Mouse (Mus musculus): Measurements from ENCODE around the gene Capn11. TPM values are rescaled to one million over a fixed set of nuclear protein-coding genes. Genes with fewer than 3 reads are reported as not detected.

Gene Capn11
- polyA plus RNA-seq, 1 experiment from 2014 or later: 0.33 TPM

DNA sequence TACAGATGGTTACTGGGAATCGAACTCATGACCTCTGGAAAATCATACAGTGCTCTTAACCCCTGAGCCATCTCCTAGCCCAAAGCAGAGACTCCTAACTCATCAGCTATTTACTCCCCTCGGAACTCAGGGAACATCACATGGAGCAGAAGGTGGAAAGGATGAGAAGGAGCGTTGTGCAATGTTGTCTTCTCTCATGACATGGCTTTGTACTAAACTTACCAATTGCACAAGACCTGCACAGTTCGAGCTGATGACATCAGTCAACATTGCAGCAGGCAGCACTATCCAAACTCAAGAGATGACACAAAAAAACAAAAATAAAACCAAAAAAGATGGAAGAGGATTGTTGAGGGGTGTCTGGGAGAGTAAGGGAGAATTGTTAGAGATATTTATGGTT lies 50.7 kb downstream of the Capn11 start:
- ATAC-seq (ENCODE audit: extremely low read depth, insufficient number of reproducible peaks, low FRiP score, low TSS enrichment): no peak
- Histone ChIP-seq H3K9me3 (no peaks in the 10 kb centered on the region), H3K4me3 (no peak overlapping the region), H3K4me1 (peaks cover 15% of the 10 kb centered on the region), H3K9ac (no peak overlapping the region), H3K27me3 (replicated peaks) (no peaks in the 10 kb centered on the region), H3K36me3 (no peaks in the 10 kb centered on the region), H3K4me2 (no peak overlapping the region), H3K27ac (replicated peaks) (no peak overlapping the region)
- 81% methylated on average over 4 of the region's 4 CpGs for WGBS

DNA sequence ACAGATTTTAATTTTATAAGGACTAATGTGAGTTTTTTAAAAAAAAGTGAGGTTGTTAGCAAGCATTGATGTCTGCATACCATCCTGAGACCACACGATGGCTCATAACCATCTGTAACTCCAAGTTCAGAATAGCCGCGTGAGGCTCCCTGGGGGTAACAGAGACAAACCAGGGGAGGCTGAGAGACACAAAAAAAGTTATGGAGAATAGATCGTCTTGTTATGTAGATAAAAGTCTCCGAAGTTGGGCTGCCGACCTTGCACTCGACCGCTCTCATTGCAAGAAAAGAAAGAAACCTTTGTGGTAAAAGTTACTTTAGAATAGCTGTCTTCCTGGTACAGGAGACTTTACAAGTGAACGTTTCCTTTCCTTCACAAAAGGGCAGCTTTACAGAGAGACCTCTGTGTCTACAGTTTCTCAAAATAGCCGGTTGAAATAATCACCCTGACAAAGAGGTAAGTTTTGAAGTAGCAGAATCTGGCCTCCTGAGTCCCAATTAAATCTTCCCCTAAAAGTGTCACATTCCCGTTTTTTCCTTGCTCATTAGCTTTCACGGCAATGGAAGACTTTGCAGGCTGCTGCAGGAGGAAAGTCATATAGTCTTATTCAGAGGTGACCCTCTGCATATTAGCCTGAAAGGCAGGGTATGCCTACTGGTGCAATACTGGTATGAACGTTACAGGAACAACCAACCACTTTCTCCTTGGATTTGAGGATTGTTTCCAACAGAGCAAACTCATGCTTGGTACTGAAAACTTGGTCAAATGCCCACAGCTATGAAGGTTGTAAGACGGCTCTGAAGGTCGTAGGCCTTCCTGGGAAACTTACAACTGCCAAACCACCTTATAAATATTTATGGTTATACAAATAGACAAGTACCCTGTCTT lies 51.9 kb downstream of the Capn11 start:
- peaks cover 17% of the 10 kb centered on the region for H3K4me1 ChIP-seq
- H3K4me2 ChIP-seq: no peak overlapping the region
- no peaks in the 10 kb centered on the region for H3K36me3 ChIP-seq
- H3K27ac ChIP-seq (replicated peaks): no peak overlapping the region
- no peak overlapping the region for H3K4me3 ChIP-seq
- H3K9ac ChIP-seq: no peak overlapping the region
- 77% methylated on average over 15 of the region's 15 CpGs for WGBS
- H3K27me3 ChIP-seq (replicated peaks): peaks cover 2% of the 10 kb centered on the region; the same call in 1 of the 2 replicates
- ATAC-seq (ENCODE audit: extremely low read depth, insufficient number of reproducible peaks, low FRiP score, low TSS enrichment): no peak
- no peaks in the 10 kb centered on the region for H3K9me3 ChIP-seq

DNA sequence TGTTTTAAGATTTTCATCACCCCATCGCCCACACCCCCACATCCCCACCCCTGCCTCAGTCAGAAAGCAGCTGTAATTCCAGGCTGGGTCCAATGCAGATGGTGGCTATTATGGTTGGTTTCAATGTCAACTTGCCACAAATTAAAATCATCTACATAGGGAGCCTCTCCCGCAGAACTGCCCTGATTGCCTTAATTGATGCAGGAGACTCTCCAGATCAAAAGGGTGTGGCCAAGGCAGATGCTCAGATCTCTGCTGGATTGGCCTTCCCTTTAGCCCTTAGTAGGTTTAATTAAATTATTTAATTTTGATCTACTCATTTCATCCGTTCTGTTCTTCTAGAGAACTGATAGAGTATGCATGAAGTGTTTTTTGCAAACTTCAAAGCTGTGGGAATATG lies 56.1 kb downstream of the Capn11 start:
- 87% methylated on average over 3 of the region's 3 CpGs for WGBS
- no peak for ATAC-seq (ENCODE audit: extremely low read depth, insufficient number of reproducible peaks, low FRiP score, low TSS enrichment)

DNA sequence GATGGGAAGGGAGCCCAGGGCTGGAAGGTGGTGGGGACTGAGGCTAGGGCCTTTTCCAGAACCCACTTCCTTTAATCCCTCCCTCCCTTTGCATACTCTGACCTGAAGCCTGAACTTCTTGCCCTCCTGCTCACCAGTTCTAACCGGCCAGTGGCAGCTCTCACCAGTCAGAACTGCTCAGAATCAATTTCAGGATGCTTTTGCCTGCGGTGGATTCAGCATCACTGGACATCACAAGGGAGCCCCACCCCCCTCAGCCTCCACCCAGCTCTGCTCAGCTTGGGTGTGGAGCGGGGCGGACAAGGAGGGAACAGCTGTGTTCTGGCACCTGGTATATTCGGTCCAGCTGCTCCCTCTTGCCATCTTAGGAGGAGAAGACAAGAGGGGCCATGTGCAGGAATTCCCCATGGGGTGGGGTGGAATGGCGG lies 57.2 kb downstream of the Capn11 start, which contains the start of gene Mymx:
Gene Mymx (minus strand): TSS at position 226 of the 428 bp plus-strand sequence.
- Histone ChIP-seq H3K36me3 (no peaks in the 10 kb centered on the region), H3K4me1 (peaks cover 39% of the 10 kb centered on the region), H3K27ac (replicated peaks) (no peak within 1 kb of the TSS; the same call in 1 of the 2 replicates), H3K9me3 (no peaks in the 10 kb centered on the region), H3K27me3 (replicated peaks) (peaks cover 20% of the 10 kb centered on the region), H3K4me3 (peak within 1 kb of the TSS; percentile 9; the same call in 1 of the 2 replicates), H3K4me2 (peak within 1 kb of the TSS; percentile 55), H3K9ac (peak within 1 kb of the TSS; percentile 67)
- WGBS: 40% methylated on average over 6 of the region's 6 CpGs
- ATAC-seq (ENCODE audit: extremely low read depth, insufficient number of reproducible peaks, low FRiP score, low TSS enrichment): no peak

More for the DNA sequence above, 56.1 kb downstream of the Capn11 start:
- Histone ChIP-seq H3K4me3 (no peak overlapping the region), H3K9ac (no peak overlapping the region), H3K36me3 (no peaks in the 10 kb centered on the region), H3K27ac (replicated peaks) (no peak overlapping the region), H3K9me3 (no peaks in the 10 kb centered on the region), H3K27me3 (replicated peaks) (peaks cover 20% of the 10 kb centered on the region), H3K4me2 (no peak overlapping the region), H3K4me1 (peaks cover 35% of the 10 kb centered on the region)

DNA sequence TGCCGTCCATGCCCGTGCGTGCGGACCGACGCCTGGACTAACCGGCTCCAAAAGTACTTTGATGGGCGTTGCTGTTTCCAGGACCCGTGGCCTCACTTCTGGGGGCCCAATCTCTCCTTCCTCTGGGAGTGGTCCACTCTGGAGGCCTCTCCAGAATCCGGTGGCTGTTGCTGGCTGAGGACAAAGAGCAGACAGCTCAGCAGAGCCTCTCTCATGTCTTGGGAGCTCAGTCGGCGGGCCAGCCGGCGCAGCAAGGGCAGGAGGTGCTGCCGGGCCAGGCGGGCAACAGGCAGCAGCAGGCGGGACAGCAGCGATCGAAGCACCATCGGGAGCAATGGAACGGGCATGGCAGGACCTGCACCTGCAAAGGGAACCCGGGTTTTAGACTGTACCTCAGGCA lies 57.8 kb downstream of the Capn11 start:
- Histone ChIP-seq H3K4me1 (peaks cover 45% of the 10 kb centered on the region), H3K9me3 (no peaks in the 10 kb centered on the region), H3K9ac (peak overlapping the region; percentile 67), H3K4me2 (peak overlapping the region; percentile 55), H3K27ac (replicated peaks) (no peak overlapping the region; the same call in 1 of the 2 replicates), H3K36me3 (no peaks in the 10 kb centered on the region), H3K27me3 (replicated peaks) (peaks cover 20% of the 10 kb centered on the region), H3K4me3 (peak overlapping the region; percentile 9; the same call in 1 of the 2 replicates)
- WGBS: 7% methylated on average over 22 of the region's 22 CpGs
- no peak for ATAC-seq (ENCODE audit: extremely low read depth, insufficient number of reproducible peaks, low FRiP score, low TSS enrichment)

DNA sequence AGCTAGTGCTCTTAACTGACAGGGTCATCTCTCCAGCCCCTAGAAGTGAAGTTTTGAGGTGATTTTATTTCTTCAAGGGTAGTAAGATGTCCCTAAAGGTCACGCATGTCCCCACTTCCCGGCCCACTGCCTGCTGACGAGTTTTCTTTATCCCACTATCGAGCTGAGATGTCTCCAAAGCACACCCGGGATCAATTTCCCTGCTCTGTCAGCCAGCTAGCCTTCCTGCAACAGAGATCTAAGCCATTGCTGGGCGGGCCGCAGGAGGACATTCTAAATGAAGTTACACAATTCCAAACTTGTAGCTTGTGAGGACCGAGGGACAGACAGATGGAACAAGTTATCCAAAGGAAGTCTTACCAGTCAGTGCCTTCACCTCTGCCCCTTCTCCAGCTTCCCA lies 58.9 kb downstream of the Capn11 start:
- H3K36me3 ChIP-seq: no peaks in the 10 kb centered on the region
- no peak for ATAC-seq (ENCODE audit: extremely low read depth, insufficient number of reproducible peaks, low FRiP score, low TSS enrichment)
- peaks cover 54% of the 10 kb centered on the region for H3K4me1 ChIP-seq
- 61% methylated on average over 8 of the region's 8 CpGs for WGBS
- H3K27ac ChIP-seq (replicated peaks): no peak overlapping the region
- no peak overlapping the region for H3K9ac ChIP-seq
- H3K9me3 ChIP-seq: no peaks in the 10 kb centered on the region
- H3K4me2 ChIP-seq: no peak overlapping the region
- H3K4me3 ChIP-seq: no peak overlapping the region
- peaks cover 20% of the 10 kb centered on the region for H3K27me3 ChIP-seq (replicated peaks)

DNA sequence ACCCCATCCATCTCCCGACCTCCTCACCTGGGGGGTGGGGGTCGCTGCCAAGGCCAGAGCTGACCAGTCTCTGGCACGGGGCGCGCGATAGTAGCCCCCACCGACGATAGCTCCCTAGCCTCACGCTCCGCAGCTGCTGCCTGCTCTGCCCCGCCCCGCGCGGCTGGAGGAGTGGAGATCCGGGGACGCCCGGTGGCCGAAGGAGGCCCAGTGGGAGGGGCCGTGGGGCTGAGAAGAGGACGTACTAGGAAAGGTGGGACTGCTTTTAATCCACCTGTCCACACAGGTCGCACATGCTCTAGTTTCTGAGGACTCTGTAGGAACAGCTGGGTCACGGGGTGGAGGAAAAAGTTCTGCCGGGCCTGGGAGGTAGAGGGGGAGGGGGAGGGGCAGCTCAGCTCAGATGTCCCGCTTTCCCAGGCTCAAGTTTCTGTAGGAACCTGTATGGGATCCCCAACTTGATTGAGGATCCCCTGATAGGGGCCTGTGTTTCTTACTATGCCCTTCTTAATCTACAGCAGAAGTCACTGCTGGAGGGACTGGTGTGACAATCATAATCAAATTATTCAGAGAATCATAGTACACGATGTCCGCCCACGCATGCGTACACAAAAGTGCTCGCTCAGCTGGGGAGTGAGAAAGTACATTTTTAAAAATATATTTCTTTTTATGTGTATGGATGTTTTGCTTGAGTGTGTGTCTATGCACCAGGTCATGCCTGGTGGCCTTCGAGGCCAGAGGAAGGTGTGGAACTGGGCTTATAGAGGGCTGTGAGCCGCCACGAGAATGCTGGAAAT lies 59.5 kb downstream of the Capn11 start, which contains the start of gene Slc29a1:
Gene Slc29a1 (minus strand): TSS at position 161 of the 797 bp plus-strand sequence.
- Histone ChIP-seq H3K4me3 (peak within 1 kb of the TSS; percentile 54), H3K4me2 (peak within 1 kb of the TSS; percentile 80), H3K4me1 (peaks cover 60% of the 10 kb centered on the region), H3K36me3 (no peaks in the 10 kb centered on the region), H3K27me3 (replicated peaks) (peaks cover 20% of the 10 kb centered on the region), H3K9ac (peak within 1 kb of the TSS; percentile 81), H3K9me3 (no peaks in the 10 kb centered on the region), H3K27ac (replicated peaks) (no peak within 1 kb of the TSS)
- 18% methylated on average over 32 of the region's 32 CpGs for WGBS
- ATAC-seq (ENCODE audit: extremely low read depth, insufficient number of reproducible peaks, low FRiP score, low TSS enrichment): no peak

DNA sequence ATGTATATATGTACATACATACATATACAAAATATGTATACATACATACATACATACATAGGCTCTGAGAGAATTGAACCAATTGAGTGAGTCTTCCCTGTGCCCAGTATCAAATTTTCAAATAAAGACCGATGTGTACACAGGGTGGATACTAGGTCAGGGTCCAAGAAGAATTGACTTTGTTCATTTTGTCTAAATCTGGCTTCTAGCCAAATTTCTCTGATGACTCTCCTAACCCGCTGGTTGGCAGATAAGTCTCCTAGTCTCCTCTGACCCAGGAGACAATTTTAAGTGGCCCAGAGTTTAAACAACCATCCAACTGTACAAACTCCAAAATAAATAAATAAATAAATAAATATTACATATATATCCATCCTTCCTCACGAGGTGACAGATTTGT lies 60.2 kb downstream of the Capn11 start:
- peaks cover 67% of the 10 kb centered on the region for H3K4me1 ChIP-seq
- H3K27ac ChIP-seq (replicated peaks): no peak overlapping the region
- 47% methylated on average over 3 of the region's 3 CpGs for WGBS
- peak overlapping the region; percentile 80 for H3K4me2 ChIP-seq
- no peak for ATAC-seq (ENCODE audit: extremely low read depth, insufficient number of reproducible peaks, low FRiP score, low TSS enrichment)
- no peaks in the 10 kb centered on the region for H3K9me3 ChIP-seq
- no peaks in the 10 kb centered on the region for H3K36me3 ChIP-seq
- peak overlapping the region; percentile 81; the same call in 1 of the 2 replicates for H3K9ac ChIP-seq
- peak overlapping the region; percentile 54 for H3K4me3 ChIP-seq
- peaks cover 26% of the 10 kb centered on the region for H3K27me3 ChIP-seq (replicated peaks)

DNA sequence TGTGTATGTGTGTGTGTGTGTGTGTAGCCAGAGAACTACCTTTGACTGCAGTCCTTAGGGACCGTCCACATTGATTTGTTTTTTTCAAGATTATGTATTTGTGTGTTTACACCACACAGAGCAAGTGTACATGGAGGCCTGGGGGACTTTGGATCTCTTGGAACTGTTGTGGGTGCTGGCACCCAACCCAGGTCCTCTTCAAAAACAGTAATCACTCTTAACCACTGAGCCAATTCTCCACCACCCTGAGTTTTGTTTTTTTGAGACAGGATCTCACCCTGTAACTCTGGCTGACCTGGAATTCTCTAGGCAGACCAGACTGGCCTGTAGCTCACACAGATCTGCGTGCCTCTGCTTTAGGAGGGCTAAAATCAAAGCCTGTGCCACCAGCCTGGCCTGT lies 60.7 kb downstream of the Capn11 start:
- ATAC-seq (ENCODE audit: extremely low read depth, insufficient number of reproducible peaks, low FRiP score, low TSS enrichment): no peak
- H3K27ac ChIP-seq (replicated peaks): no peak overlapping the region
- H3K9ac ChIP-seq: no peak overlapping the region
- 89% methylated on average over 2 of the region's 2 CpGs for WGBS
- H3K4me2 ChIP-seq: no peak overlapping the region
- no peaks in the 10 kb centered on the region for H3K36me3 ChIP-seq
- peaks cover 73% of the 10 kb centered on the region for H3K4me1 ChIP-seq
- H3K27me3 ChIP-seq (replicated peaks): peaks cover 26% of the 10 kb centered on the region
- no peaks in the 10 kb centered on the region for H3K9me3 ChIP-seq
- H3K4me3 ChIP-seq: no peak overlapping the region

DNA sequence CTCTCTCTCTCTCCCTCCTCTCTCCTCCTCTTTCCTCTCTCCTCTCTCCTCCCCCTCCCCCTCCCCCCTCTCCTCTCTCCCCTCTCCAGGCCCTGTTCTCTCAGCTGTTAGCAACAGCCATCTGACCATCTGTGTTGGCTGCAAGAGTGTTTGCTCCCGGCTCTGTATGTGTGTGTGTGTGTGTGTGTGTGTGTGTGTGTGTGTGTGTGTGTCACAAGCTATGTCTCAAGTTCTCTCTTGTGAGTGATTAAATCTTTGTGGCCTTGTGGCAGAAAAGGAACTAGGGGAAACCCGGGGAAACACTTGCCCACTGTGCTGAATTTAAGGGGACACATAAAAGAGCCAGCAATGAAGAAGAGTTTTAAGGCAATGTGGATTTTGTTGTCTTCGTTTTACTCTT lies 61.3 kb downstream of the Capn11 start:
- whole genome bisulfite sequencing: 46% methylated on average over 3 of the region's 3 CpGs
- no peaks in the 10 kb centered on the region for H3K36me3 ChIP-seq
- no peak overlapping the region for H3K4me2 ChIP-seq
- H3K9ac ChIP-seq: no peak overlapping the region
- no peak for ATAC-seq (ENCODE audit: extremely low read depth, insufficient number of reproducible peaks, low FRiP score, low TSS enrichment)
- no peak overlapping the region for H3K27ac ChIP-seq (replicated peaks)
- H3K4me1 ChIP-seq: peaks cover 78% of the 10 kb centered on the region
- H3K9me3 ChIP-seq: no peaks in the 10 kb centered on the region
- H3K4me3 ChIP-seq: no peak overlapping the region
- H3K27me3 ChIP-seq (replicated peaks): peaks cover 26% of the 10 kb centered on the region
